Mouse (Mus musculus) WW6 (cell line): ENCODE results near the gene Dlg4.
"Not testable (repeated sequence)": the region's sequence is repeated elsewhere in the genome, so short reads cannot be mapped to it uniquely, and the experiment has no call there.

Experiments
- DNase-seq: peaks from one replicate; pipeline ENCODE4 v3.0.0-alpha.2; 2013; ENCODE audit warnings: low read depth, low spot score

Gene Dlg4

GRCm38 (mm10) chr11:70049366-70049765 is 32.6 kb downstream of the Dlg4 start:
- no peak for DNase-seq

GRCm38 (mm10) chr11:70049816-70050215 is 33.1 kb downstream of the Dlg4 start:
- no peak for DNase-seq

- no peak for DNase-seq
These were observed 36.4 kb downstream of the Dlg4 start for GRCm38 (mm10) chr11:70053156-70053555.

- DNase-seq = no peak
These were observed 37.3 kb downstream of the Dlg4 start, which contains the start of gene Asgr1 for GRCm38 (mm10) chr11:70053898-70054570. TSS of gene Asgr1 (plus strand) at chr11:70054085.

GRCm38 (mm10) chr11:70055618-70056214 is 39.0 kb downstream of the Dlg4 start:
- DNase-seq = peak; percentile 47

GRCm38 (mm10) chr11:70057805-70058204 is 41.1 kb downstream of the Dlg4 start:
- no peak for DNase-seq

- no peak for DNase-seq
These were observed 43.2 kb downstream of the Dlg4 start for GRCm38 (mm10) chr11:70059930-70060329.

GRCm38 (mm10) chr11:70063053-70063452 is 46.3 kb downstream of the Dlg4 start:
- DNase-seq = no peak

- DNase-seq = no peak
These were observed 50.0 kb downstream of the Dlg4 start for GRCm38 (mm10) chr11:70066701-70067100.

GRCm38 (mm10) chr11:70068245-70068644 is 51.5 kb downstream of the Dlg4 start:
- DNase-seq = no peak

GRCm38 (mm10) chr11:70070057-70070456 is 53.3 kb downstream of the Dlg4 start:
- no peak for DNase-seq

- not testable (repeated sequence) for DNase-seq
These were observed 53.9 kb downstream of the Dlg4 start for GRCm38 (mm10) chr11:70070603-70071002.

GRCm38 (mm10) chr11:70074379-70075071 is 57.8 kb downstream of the Dlg4 start:
- peak; percentile 52 for DNase-seq

GRCm38 (mm10) chr11:70075581-70075980 is 58.8 kb downstream of the Dlg4 start:
- DNase-seq = no peak

GRCm38 (mm10) chr11:70077441-70077840 is 60.7 kb downstream of the Dlg4 start:
- DNase-seq = no peak

- DNase-seq = no peak
These were observed 62.4 kb downstream of the Dlg4 start for GRCm38 (mm10) chr11:70079175-70079574.

- no peak for DNase-seq
These were observed 63.2 kb downstream of the Dlg4 start for GRCm38 (mm10) chr11:70079928-70080327.

- no peak for DNase-seq
These were observed 64.3 kb downstream of the Dlg4 start for GRCm38 (mm10) chr11:70080803-70081590.

- no peak for DNase-seq
These were observed 67.8 kb downstream of the Dlg4 start for GRCm38 (mm10) chr11:70084563-70084962.

- no peak for DNase-seq
These were observed 75.4 kb downstream of the Dlg4 start, which contains the start of gene Asgr2 for GRCm38 (mm10) chr11:70091986-70092783. TSS of gene Asgr2 (plus strand) at chr11:70092644.
